In genomic region chr6:108759698-108760039, GRCm38 (mm10) we compare ENCODE assay signal across 15 mouse cellular contexts. TPM values are rescaled to one million over a fixed set of nuclear protein-coding genes. Genes with fewer than 3 reads are reported as not detected.
A peak's percentile ranks its signal among the peaks of the same experiment; 100 is the strongest.
DNase-seq lines count a peak whose midpoint lies in the region; ATAC-seq lines count a peak whose summit lies in the region.
"Had no signal": no experiment of that assay in that cellular context is flagged by ENCODE, and none has a peak within 500 bp of the region (broad histone marks: within the 10 kb centered on the region; RNA-seq: fewer than 3 reads in every experiment).

No protein-coding gene starts in this region.

- no peaks in the 10 kb centered on the region for H3K27me3 ChIP-seq in kidney, embryonic 14.5 days (ENCODE audit: control insufficient read depth, insufficient read depth, low read length)
- H3K27me3 ChIP-seq: embryonic facial prominence, embryonic 15.5 days; heart, embryonic 15.5 days had no signal

- H3K36me3 ChIP-seq in kidney, embryonic 14.5 days (ENCODE audit: control insufficient read depth, insufficient read depth, low read length), result no peaks in the 10 kb centered on the region
- H3K36me3 ChIP-seq: embryonic facial prominence, embryonic 15.5 days; heart, embryonic 15.5 days had no signal

- H3K9ac ChIP-seq in kidney, embryonic 14.5 days (ENCODE audit: low read depth, low read length), result no peak overlapping the region
- H3K9ac ChIP-seq: embryonic facial prominence, embryonic 15.5 days; heart, embryonic 15.5 days had no signal

- no peaks in the 10 kb centered on the region for H3K9me3 ChIP-seq in kidney, embryonic 14.5 days (ENCODE audit: control insufficient read depth, low read length)
- H3K9me3 ChIP-seq: embryonic facial prominence, embryonic 15.5 days; heart, embryonic 15.5 days had no signal

- H3K4me2 ChIP-seq in kidney, embryonic 14.5 days (replicated peaks; ENCODE audit: low read depth, low read length), result no peak overlapping the region
- H3K4me2 ChIP-seq: embryonic facial prominence, embryonic 15.5 days; heart, embryonic 15.5 days; liver, embryonic 11.5 days had no signal

- ATAC-seq in kidney, embryonic 14.5 days (ENCODE audit: low FRiP score, low TSS enrichment), result peak; percentile 75
- ATAC-seq: CD4-positive, CD25-positive, alpha-beta regulatory T cell, adult 4 months; inflammation-experienced regulatory T-cells, adult 6 months had no signal

- 49% methylated on average over 5 of the region's 5 CpGs for WGBS in kidney, embryonic 14.5 days

- no peak overlapping the region for H3K27ac ChIP-seq in kidney, embryonic 14.5 days (ENCODE audit: low read depth, low read length)
- H3K27ac ChIP-seq: embryonic facial prominence, embryonic 15.5 days; heart, embryonic 15.5 days had no signal

- H3K4me1 ChIP-seq in kidney, embryonic 14.5 days (ENCODE audit: control insufficient read depth, insufficient read depth, low read length), result no peaks in the 10 kb centered on the region
- H3K4me1 ChIP-seq: embryonic facial prominence, embryonic 15.5 days; heart, embryonic 15.5 days had no signal

- peak; percentile 86 for DNase-seq in heart, adult 11 months
- DNase-seq in heart, postnatal 4 days, result no peak
- peak; percentile 21 to 24 for DNase-seq in adrenal gland, postnatal 36 days
- DNase-seq in cerebellum, adult 9-11 months, result peak; percentile 54
- no peak for DNase-seq in frontal cortex, postnatal 10 days (ENCODE audit: low spot score in 2 of 2)
- no peak for DNase-seq in natural killer cell, adult 2 months (ENCODE audit: low spot score in 2 of 2)
- no peak for DNase-seq in adipocyte (ENCODE audit: low spot score)
- DNase-seq: lung, postnatal 4 days; thymus, postnatal 14 days had no signal

- no peak overlapping the region for H3K4me3 ChIP-seq in kidney, embryonic 14.5 days (ENCODE audit: low read length)
- H3K4me3 ChIP-seq: embryonic facial prominence, embryonic 15.5 days; heart, embryonic 15.5 days had no signal

RNA-seq across cellular contexts. Expression of gene Arl8b, which starts 23.2 kb away (rescaled TPM):
- 10 to 100 TPM; 77.8 to 79.9 TPM for total RNA-seq in heart, postnatal 4 days (2021)
- 100 to 1,000 TPM; 115 to 126 TPM for total RNA-seq in adrenal gland, postnatal 36 days (2021)
- 57.2 and 83.3 TPM in 2 replicates for polyA plus RNA-seq in kidney, embryonic 14.5 days (2014; fragmentation: Nextera tagmentation; extraction: Ambion mirVana)

Comparison
In these comparisons a context has a peak if more than half of its experiments do, and no peak if none do; other contexts are left out.
1. DNase-seq: peak in heart, adult 11 months (single experiment), adrenal gland, postnatal 36 days (2 of 2) and cerebellum, adult 9-11 months (single experiment); none in heart, postnatal 4 days (single experiment), frontal cortex, postnatal 10 days (0 of 2), natural killer cell, adult 2 months (0 of 2) and adipocyte (single experiment).